Mouse (Mus musculus): ENCODE results near the gene Noto. TPM values are rescaled to one million over a fixed set of nuclear protein-coding genes. Genes with fewer than 3 reads are reported as not detected.
A peak's percentile ranks its signal among the peaks of the same experiment; 100 is the strongest.

Gene Noto
- total and polyA plus RNA-seq, 2 experiments, result not detected

DNA sequence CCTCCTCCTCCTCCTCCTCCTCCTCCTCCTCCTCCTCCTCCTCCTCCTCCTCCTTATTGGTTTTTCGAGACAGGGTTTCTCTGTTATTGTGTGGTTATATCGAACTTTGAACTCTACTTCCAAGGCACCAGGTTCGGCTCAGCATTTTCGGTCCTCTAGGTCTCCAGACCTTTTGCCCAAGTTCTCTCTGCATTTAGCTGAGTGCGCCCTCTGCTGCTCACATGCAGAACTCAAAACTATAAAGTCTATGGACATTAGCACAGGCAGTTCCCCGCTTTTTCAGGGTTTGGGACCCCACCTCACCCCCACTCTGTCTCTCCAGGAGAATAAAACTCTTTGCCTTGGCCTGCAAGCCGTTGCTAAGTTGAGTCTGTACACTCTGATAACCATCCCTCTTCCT, 31.9 kb upstream of the Noto start:
- Histone ChIP-seq H3K27ac (replicated peaks; ENCODE audit: insufficient read depth, low read depth, low read length) (no peak overlapping the region), H3K4me1 (ENCODE audit: control insufficient read depth, insufficient read depth, low read length) (no peaks in the 10 kb centered on the region), H3K79me2 (ENCODE audit: control insufficient read depth, insufficient read depth, low read length) (no peaks in the 10 kb centered on the region), H3K4me3 (ENCODE audit: insufficient read depth, low read depth, low read length) (no peak overlapping the region), H3K9ac (ENCODE audit: low read depth, low read length) (no peak overlapping the region), H3K36me3 (ENCODE audit: control insufficient read depth, insufficient read depth, low read length) (no peaks in the 10 kb centered on the region), H3K27me3 (ENCODE audit: control insufficient read depth, insufficient read depth, low read length) (no peaks in the 10 kb centered on the region)
- WGBS, result 15% methylated on average over 6 of the region's 7 CpGs
- DNase-seq (ENCODE audit: extremely low read depth, low read depth, low spot score), result peak; percentile 40
- TF ChIP-seq CTCF (IDR thresholded peaks at IDR 0.05; ENCODE audit: low read depth, low read length), result peak; percentile 69
- no peak for TF ChIP-seq POLR2A (IDR thresholded peaks at IDR 0.05; ENCODE audit: extremely low read depth, insufficient read depth, low read length)

DNA sequence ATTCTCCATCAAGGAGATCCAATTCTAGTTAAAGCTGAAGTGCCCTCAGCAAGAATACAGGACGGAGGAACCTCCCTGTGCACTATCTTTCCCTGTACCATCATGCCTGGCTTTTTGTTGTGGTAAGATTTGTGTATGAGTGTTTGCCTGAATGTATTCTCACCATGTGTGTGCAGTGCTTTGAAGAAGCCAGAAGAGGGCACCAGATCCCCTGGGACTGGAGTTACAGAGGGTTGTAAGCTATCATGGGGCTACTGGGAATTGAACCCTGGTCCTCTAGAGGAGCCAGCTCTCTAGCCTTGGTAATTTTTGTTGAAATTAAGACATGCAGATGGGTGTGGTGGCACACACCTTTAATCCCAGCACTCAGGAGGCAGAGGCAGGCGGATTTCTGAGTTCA, 28.3 kb upstream of the Noto start:
- no peaks in the 10 kb centered on the region for H3K36me3 ChIP-seq (ENCODE audit: control insufficient read depth, insufficient read depth, low read length)
- 88% methylated on average over 2 of the region's 2 CpGs for WGBS
- H3K27me3 ChIP-seq (ENCODE audit: control insufficient read depth, insufficient read depth, low read length), result no peaks in the 10 kb centered on the region
- no peaks in the 10 kb centered on the region for H3K79me2 ChIP-seq (ENCODE audit: control insufficient read depth, insufficient read depth, low read length)
- TF ChIP-seq CTCF (IDR thresholded peaks at IDR 0.05; ENCODE audit: low read depth, low read length) (no peak), POLR2A (IDR thresholded peaks at IDR 0.05; ENCODE audit: extremely low read depth, insufficient read depth, low read length) (no peak)
- no peak for DNase-seq (ENCODE audit: extremely low read depth, low read depth, low spot score)
- no peaks in the 10 kb centered on the region for H3K4me1 ChIP-seq (ENCODE audit: control insufficient read depth, insufficient read depth, low read length)
- H3K9ac ChIP-seq (ENCODE audit: low read depth, low read length), result no peak overlapping the region
- no peak overlapping the region for H3K4me3 ChIP-seq (ENCODE audit: insufficient read depth, low read depth, low read length)
- no peak overlapping the region for H3K27ac ChIP-seq (replicated peaks; ENCODE audit: insufficient read depth, low read depth, low read length)

DNA sequence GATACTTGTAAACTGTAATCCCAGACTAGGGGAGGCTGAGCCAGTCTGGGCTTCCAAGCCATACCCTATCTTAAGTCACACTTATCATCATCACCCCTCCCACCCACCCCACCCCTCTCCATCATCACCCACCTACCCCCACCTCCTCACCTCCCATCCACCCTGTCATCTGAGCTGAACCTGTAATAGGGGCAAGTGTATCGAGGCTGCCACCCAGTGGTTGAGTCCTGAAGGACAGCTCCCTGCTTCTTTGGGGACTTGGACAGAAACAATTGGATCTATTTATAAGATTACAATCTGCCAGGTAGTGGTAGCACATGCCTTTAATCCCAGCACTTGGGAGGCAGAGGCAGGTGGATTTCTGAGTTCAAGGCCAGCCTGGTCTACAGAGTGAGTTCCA, 26.5 kb upstream of the Noto start:
- 33% methylated on average over 1 of the region's 1 CpGs for WGBS
- Histone ChIP-seq H3K4me3 (ENCODE audit: insufficient read depth, low read depth, low read length) (no peak overlapping the region), H3K36me3 (ENCODE audit: control insufficient read depth, insufficient read depth, low read length) (no peaks in the 10 kb centered on the region), H3K79me2 (ENCODE audit: control insufficient read depth, insufficient read depth, low read length) (no peaks in the 10 kb centered on the region), H3K27me3 (ENCODE audit: control insufficient read depth, insufficient read depth, low read length) (no peaks in the 10 kb centered on the region), H3K4me1 (ENCODE audit: control insufficient read depth, insufficient read depth, low read length) (no peaks in the 10 kb centered on the region), H3K9ac (ENCODE audit: low read depth, low read length) (no peak overlapping the region), H3K27ac (replicated peaks; ENCODE audit: insufficient read depth, low read depth, low read length) (no peak overlapping the region)
- peak; percentile 24 for DNase-seq (ENCODE audit: extremely low read depth, low read depth, low spot score)
- TF ChIP-seq POLR2A (IDR thresholded peaks at IDR 0.05; ENCODE audit: extremely low read depth, insufficient read depth, low read length) (no peak), CTCF (IDR thresholded peaks at IDR 0.05; ENCODE audit: low read depth, low read length) (peak; percentile 73)

DNA sequence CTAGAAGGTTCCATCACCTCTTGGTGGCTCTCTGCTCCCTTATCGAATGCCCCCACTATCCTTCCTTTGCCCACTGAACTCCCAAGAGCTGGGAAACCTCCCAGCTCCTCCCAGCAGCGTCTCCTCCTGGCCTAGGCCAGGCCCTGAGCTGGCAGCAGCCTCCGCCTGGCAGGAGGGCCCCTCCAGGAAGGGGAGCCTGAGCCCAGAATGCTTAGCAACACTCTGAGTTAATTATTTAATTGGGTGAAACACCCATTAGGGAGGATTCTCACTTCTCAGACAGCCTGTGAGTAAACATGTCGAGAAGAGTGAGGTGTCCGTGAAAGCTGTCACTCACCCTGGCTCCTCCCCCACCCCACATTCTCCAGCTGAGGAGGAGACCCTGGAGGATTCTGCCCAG, 24.0 kb upstream of the Noto start:
- DNase-seq (ENCODE audit: extremely low read depth, low read depth, low spot score), result no peak
- no peak overlapping the region for H3K9ac ChIP-seq (ENCODE audit: low read depth, low read length)
- no peaks in the 10 kb centered on the region for H3K27me3 ChIP-seq (ENCODE audit: control insufficient read depth, insufficient read depth, low read length)
- H3K79me2 ChIP-seq (ENCODE audit: control insufficient read depth, insufficient read depth, low read length), result no peaks in the 10 kb centered on the region
- H3K4me3 ChIP-seq (ENCODE audit: insufficient read depth, low read depth, low read length), result no peak overlapping the region
- WGBS, result 49% methylated on average over 5 of the region's 5 CpGs
- H3K27ac ChIP-seq (replicated peaks; ENCODE audit: insufficient read depth, low read depth, low read length), result no peak overlapping the region
- TF ChIP-seq POLR2A (IDR thresholded peaks at IDR 0.05; ENCODE audit: extremely low read depth, insufficient read depth, low read length), result no peak
- H3K36me3 ChIP-seq (ENCODE audit: control insufficient read depth, insufficient read depth, low read length), result no peaks in the 10 kb centered on the region
- no peaks in the 10 kb centered on the region for H3K4me1 ChIP-seq (ENCODE audit: control insufficient read depth, insufficient read depth, low read length)

DNA sequence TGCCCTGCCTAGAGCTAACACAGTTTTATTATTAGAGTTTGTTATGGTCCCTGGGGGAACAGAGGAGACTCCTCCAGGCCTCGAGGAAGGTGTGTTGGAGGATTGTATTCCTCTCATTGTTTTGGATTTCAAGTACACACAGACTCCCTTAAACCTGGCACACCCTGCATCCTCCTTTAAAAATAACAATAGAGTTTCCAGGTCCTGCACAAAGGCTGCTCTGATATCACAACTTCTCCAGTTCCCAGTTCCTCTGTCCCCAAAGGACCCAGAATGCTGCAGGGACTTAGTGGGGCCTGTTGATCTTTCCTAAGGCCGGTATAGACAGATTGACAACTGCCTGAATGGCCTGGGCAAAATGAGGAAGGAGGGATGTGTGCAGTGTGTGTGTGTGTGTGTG, 21.1 kb upstream of the Noto start:
- no peak for DNase-seq (ENCODE audit: extremely low read depth, low read depth, low spot score)
- no peaks in the 10 kb centered on the region for H3K79me2 ChIP-seq (ENCODE audit: control insufficient read depth, insufficient read depth, low read length)
- H3K9ac ChIP-seq (ENCODE audit: low read depth, low read length), result no peak overlapping the region
- TF ChIP-seq POLR2A (IDR thresholded peaks at IDR 0.05; ENCODE audit: extremely low read depth, insufficient read depth, low read length), result no peak
- no peak for TF ChIP-seq CTCF (IDR thresholded peaks at IDR 0.05; ENCODE audit: low read depth, low read length)
- H3K36me3 ChIP-seq (ENCODE audit: control insufficient read depth, insufficient read depth, low read length), result no peaks in the 10 kb centered on the region
- no peak overlapping the region for H3K4me3 ChIP-seq (ENCODE audit: insufficient read depth, low read depth, low read length)
- no peaks in the 10 kb centered on the region for H3K4me1 ChIP-seq (ENCODE audit: control insufficient read depth, insufficient read depth, low read length)
- no peak overlapping the region for H3K27ac ChIP-seq (replicated peaks; ENCODE audit: insufficient read depth, low read depth, low read length)
- no peaks in the 10 kb centered on the region; the same call in 1 of the 2 replicates for H3K27me3 ChIP-seq (ENCODE audit: control insufficient read depth, insufficient read depth, low read length)
- 57% methylated on average over 2 of the region's 2 CpGs for WGBS

DNA sequence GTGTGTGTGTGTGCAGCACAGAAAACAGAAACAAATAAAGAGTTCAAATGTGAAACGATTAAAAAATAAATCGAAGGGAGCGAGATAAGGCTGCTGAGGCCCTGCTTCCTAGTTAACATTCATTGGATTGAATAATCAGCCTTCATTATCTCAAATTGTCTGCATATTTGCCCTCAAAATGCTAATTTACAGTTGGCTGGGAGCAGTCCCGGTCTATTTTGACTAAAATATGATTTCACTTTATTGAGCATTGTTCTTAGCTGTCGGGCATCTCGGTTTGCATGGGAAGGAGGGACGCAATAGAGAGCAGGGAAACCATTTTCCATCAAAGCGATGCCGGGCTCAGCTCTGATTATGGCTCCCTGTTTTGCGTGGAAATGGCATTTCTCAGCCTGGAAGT, 20.6 kb upstream of the Noto start:
- no peak for DNase-seq (ENCODE audit: extremely low read depth, low read depth, low spot score)
- Histone ChIP-seq H3K9ac (ENCODE audit: low read depth, low read length) (no peak overlapping the region), H3K27me3 (ENCODE audit: control insufficient read depth, insufficient read depth, low read length) (no peaks in the 10 kb centered on the region; the same call in 1 of the 2 replicates), H3K79me2 (ENCODE audit: control insufficient read depth, insufficient read depth, low read length) (no peaks in the 10 kb centered on the region), H3K4me1 (ENCODE audit: control insufficient read depth, insufficient read depth, low read length) (no peaks in the 10 kb centered on the region), H3K36me3 (ENCODE audit: control insufficient read depth, insufficient read depth, low read length) (no peaks in the 10 kb centered on the region), H3K4me3 (ENCODE audit: insufficient read depth, low read depth, low read length) (no peak overlapping the region), H3K27ac (replicated peaks; ENCODE audit: insufficient read depth, low read depth, low read length) (no peak overlapping the region)
- WGBS, result 74% methylated on average over 10 of the region's 10 CpGs
- TF ChIP-seq POLR2A (IDR thresholded peaks at IDR 0.05; ENCODE audit: extremely low read depth, insufficient read depth, low read length) (no peak), CTCF (IDR thresholded peaks at IDR 0.05; ENCODE audit: low read depth, low read length) (no peak)
